Mouse (Mus musculus) stomach, postnatal 0 days (tissue): ENCODE results near the gene Ptpn5. TPM values are rescaled to one million over a fixed set of nuclear protein-coding genes. Genes with fewer than 3 reads are reported as not detected.
A peak's percentile ranks its signal among the peaks of the same experiment; 100 is the strongest.

Source experiments
- ATAC-seq: fragments of 200-750 bp; cut with Nextera tagmentation; 2 replicates; pipeline ENCODE4 v1.8.0; 2017; ENCODE audit not compliant: low FRiP score, low TSS enrichment
- DNase-seq: peaks from one replicate; pipeline ENCODE4 v3.0.0-alpha.2; 2016; ENCODE audit warnings: low spot score
- H3K27ac ChIP-seq: fragments of 300-500 bp; sonication (generic); replicated peaks from 2 replicates; pipeline ENCODE4 v1.5.1; 2014; ENCODE audit warnings: mild to moderate bottlenecking, control low read depth
- H3K27me3 ChIP-seq: fragments of 300-500 bp; sonication (generic); 2 replicates; pipeline ENCODE4 v1.6.1; 2014; ENCODE audit warnings: low read length; ENCODE audit not compliant: control insufficient read depth, insufficient read depth
- H3K36me3 ChIP-seq: fragments of 300-500 bp; sonication (generic); 2 replicates; pipeline ENCODE4 v1.6.1; 2014; ENCODE audit warnings: low read length, mixed read lengths; ENCODE audit not compliant: control insufficient read depth, insufficient read depth
- H3K4me1 ChIP-seq: fragments of 300-500 bp; sonication (generic); replicated peaks from 2 replicates; pipeline ENCODE4 v1.6.1; 2014; ENCODE audit warnings: antibody characterized with exemption; ENCODE audit not compliant: control insufficient read depth, insufficient read depth
- H3K4me2 ChIP-seq: fragments of 300-500 bp; sonication (generic); replicated peaks from 2 replicates; pipeline ENCODE4 v1.6.1; 2014; ENCODE audit warnings: low read depth, mild to moderate bottlenecking, control low read depth, moderate library complexity
- H3K4me3 ChIP-seq: fragments of 300-500 bp; sonication (generic); 2 replicates; pipeline ENCODE4 v1.5.1; 2014; ENCODE audit warnings: low read depth, low read length, control low read depth
- H3K9ac ChIP-seq: fragments of 300-500 bp; sonication (generic); 2 replicates; pipeline ENCODE4 v1.6.1; 2014; ENCODE audit warnings: mild to moderate bottlenecking, low read length, control low read depth, mixed read lengths
- H3K9me3 ChIP-seq: fragments of 300-500 bp; sonication (generic); 2 replicates; pipeline ENCODE4 v1.6.1; 2016; ENCODE audit warnings: low read length; ENCODE audit not compliant: control insufficient read depth
- CTCF ChIP-seq: IDR thresholded peaks from 2 replicates; pipeline ENCODE4 v1.5.1; 2016; ENCODE audit warnings: antibody characterized with exemption, low read depth, mild to moderate bottlenecking, moderate library complexity
- EP300 ChIP-seq: optimal IDR thresholded peaks from 2 replicates; pipeline ENCODE3; 2016; ENCODE audit warnings: antibody characterized with exemption
- WGBS: fragments of 180-500 bp; shearing (Covaris S2); extraction: QIAGEN DNeasy Blood & Tissue Kit; methylation state at CpG from one replicate; pipeline ENCODE4 v1.1.7; 2014; 5-methylcytosine and 5-hydroxymethylcytosine counted together
- polyA plus RNA-seq: library from polyadenylated mRNA; unstranded; fragments of >200 nt; fragmentation: Nextera tagmentation; extraction: Ambion mirVana; gene quantifications from 2 replicates; pipeline ENCODE4 v1.2.1, GENCODE M21; 2015

Gene Ptpn5
- polyA plus RNA-seq, 1 experiment from 2014 or later: 0.33 TPM

DNA sequence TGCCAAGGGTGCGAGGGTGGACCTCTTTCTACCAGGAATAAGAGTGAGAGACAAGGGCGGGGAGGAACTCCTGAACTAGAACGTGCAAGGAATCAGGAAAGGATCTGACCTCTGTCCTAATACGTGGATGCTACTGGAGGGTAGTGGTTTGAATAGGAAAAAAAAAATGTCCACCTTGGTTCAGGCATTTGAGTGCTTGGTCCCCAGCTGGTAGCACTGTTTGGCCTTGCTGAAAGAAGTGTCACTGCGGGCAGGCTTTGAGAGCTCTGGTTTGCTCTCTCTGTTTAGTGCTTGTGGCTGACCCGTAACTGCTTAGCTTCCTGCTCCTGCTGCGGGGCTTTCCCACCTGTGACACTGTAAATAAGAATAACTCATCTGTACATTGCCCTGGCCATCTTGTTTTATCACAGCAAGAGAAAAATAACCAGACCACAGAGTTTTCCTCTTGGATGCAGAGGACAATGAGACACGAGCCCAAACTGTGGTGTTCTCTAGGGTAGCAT lies 6.4 kb upstream of the Ptpn5 start:
- Histone ChIP-seq H3K9ac (no peak overlapping the region), H3K27me3 (no peaks in the 10 kb centered on the region), H3K4me2 (no peak overlapping the region), H3K4me3 (no peak overlapping the region), H3K4me1 (no peaks in the 10 kb centered on the region), H3K27ac (no peak overlapping the region), H3K9me3 (no peaks in the 10 kb centered on the region), H3K36me3 (no peaks in the 10 kb centered on the region)
- WGBS: 61% methylated on average over 8 of the region's 8 CpGs
- no peak for DNase-seq
- TF ChIP-seq EP300: no peak
- no peak for TF ChIP-seq CTCF
- ATAC-seq: no peak

DNA sequence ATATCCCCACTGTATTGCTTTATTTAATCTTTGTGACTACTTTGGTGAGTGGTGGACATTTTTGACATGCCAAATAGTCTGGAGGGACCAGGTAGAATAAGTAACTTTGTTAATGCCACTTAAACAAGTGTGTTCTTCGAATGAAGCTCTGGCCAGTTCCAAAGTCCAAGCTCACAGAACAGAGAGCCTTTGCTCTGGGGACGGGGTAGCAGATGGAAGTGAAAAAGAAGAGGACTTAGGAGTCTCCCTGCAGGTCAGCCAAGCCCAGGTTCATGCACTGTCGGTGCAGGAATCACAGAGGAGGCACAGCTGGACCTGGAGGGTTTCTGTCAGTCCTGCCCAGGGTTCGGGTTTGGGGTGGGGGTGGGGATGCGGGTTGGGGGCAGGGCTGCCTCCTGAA lies 1.1 kb upstream of the Ptpn5 start:
- Histone ChIP-seq H3K4me3 (no peak overlapping the region), H3K4me2 (no peak overlapping the region), H3K9me3 (no peaks in the 10 kb centered on the region), H3K9ac (no peak overlapping the region), H3K4me1 (peaks cover 4% of the 10 kb centered on the region; the same call in 1 of the 2 replicates), H3K36me3 (no peaks in the 10 kb centered on the region), H3K27ac (no peak overlapping the region), H3K27me3 (peaks cover 3% of the 10 kb centered on the region)
- 43% methylated on average over 5 of the region's 5 CpGs for WGBS
- TF ChIP-seq CTCF: no peak
- TF ChIP-seq EP300: no peak
- DNase-seq (no peak), ATAC-seq (no peak)

DNA sequence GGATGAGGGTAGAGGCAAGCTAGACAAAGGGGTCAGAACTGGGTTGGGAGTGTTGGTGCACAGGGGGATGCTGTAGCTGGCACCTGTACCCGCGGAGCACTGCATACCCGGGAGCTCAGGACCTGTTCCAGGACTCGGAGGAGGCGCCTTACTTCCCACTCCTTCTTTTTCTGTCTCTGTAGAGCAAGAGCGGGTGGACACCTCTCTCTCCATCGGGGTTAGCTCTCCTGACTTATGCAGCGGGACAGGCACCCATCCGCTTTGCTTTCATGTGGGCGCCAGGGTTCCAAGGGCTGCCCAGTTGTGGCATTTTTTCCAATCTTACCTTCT lies 588 bp downstream of the Ptpn5 start:
- Histone ChIP-seq H3K9ac (no peak overlapping the region), H3K9me3 (no peaks in the 10 kb centered on the region), H3K4me1 (peaks cover 4% of the 10 kb centered on the region; the same call in 1 of the 2 replicates), H3K27me3 (peaks cover 3% of the 10 kb centered on the region), H3K36me3 (no peaks in the 10 kb centered on the region), H3K27ac (no peak overlapping the region), H3K4me3 (peak overlapping the region; percentile 44), H3K4me2 (peak overlapping the region; percentile 86)
- under 1% methylated on average over 10 of the region's 10 CpGs for WGBS
- no peak for TF ChIP-seq CTCF
- TF ChIP-seq EP300: no peak
- ATAC-seq (peak; percentile 35; the same call in 1 of the 2 replicates), DNase-seq (no peak)

DNA sequence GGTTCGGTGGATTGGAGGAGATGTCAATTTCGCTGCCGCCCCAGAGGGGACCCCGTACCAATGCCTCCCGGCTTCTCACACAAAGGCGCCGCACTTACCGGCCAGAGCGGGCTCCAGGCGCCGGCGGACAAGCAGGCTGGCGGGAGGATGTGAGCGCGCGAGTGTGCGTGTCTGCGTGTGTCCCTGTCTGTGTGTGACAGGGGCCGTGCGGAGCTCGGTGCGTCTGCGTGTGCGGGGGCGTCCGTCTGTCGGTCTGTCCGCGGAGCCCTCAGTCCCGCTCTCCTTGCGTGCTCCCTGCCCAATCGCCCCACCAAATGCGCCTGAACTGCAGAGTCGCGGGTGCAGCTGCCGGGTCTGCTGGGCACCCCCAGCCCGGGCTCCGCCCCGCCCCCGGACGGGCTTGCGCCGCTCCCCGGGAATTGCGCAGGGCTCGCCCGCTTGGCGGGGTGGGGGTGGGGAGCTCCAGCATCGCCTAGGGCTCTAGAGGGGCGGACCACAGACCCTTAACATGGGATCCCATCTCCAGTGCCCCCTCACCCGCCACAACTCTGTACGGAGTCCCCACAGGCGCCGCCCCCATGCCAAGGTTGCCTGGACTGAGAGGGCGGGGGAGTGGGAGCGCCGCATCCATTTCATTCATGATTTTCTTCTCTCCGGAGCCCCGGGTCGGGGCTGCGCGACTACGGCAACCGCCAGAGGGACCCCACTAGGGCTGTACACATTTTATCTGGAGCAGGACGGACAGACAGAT lies 1.1 kb downstream of the Ptpn5 start:
- Histone ChIP-seq H3K9me3 (no peaks in the 10 kb centered on the region), H3K4me3 (peak overlapping the region; percentile 44), H3K27me3 (peaks cover 3% of the 10 kb centered on the region), H3K4me1 (peaks cover 4% of the 10 kb centered on the region; the same call in 1 of the 2 replicates), H3K36me3 (no peaks in the 10 kb centered on the region), H3K9ac (peak overlapping the region; percentile 31; the same call in 1 of the 2 replicates), H3K27ac (no peak overlapping the region), H3K4me2 (peak overlapping the region; percentile 86)
- TF ChIP-seq CTCF: peak; percentile 10; the same call in 1 of the 2 replicates
- no peak for TF ChIP-seq EP300
- DNase-seq (peak; percentile 15), ATAC-seq (peak; percentile 40)
- WGBS: under 1% methylated on average over 65 of the region's 65 CpGs

DNA sequence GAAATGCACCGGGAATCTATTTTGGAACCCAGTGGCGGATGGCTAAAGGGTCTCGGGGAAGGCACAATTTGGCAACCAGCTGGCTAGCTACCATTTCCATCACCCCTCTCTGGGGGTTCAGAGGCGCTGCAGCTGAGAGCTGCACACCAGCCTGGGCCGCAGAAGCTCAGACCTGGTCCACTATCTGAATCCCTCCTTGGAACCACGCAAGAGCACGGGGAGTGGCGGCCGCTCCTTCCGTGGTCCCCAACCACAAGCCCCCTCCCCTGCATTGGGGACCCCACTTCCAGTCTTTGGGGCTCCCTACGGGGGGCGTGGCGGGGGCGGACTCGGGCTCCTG lies 1.7 kb downstream of the Ptpn5 start:
- TF ChIP-seq EP300 (no peak), CTCF (no peak)
- H3K27me3 ChIP-seq: peaks cover 3% of the 10 kb centered on the region
- no peak for DNase-seq
- peak overlapping the region; percentile 44 for H3K4me3 ChIP-seq
- ATAC-seq: no peak
- H3K36me3 ChIP-seq: no peaks in the 10 kb centered on the region
- peak overlapping the region; percentile 31; the same call in 1 of the 2 replicates for H3K9ac ChIP-seq
- no peaks in the 10 kb centered on the region for H3K9me3 ChIP-seq
- H3K4me2 ChIP-seq: peak overlapping the region; percentile 86
- peaks cover 4% of the 10 kb centered on the region; the same call in 1 of the 2 replicates for H3K4me1 ChIP-seq
- no peak overlapping the region for H3K27ac ChIP-seq
- WGBS: 5% methylated on average over 15 of the region's 15 CpGs

DNA sequence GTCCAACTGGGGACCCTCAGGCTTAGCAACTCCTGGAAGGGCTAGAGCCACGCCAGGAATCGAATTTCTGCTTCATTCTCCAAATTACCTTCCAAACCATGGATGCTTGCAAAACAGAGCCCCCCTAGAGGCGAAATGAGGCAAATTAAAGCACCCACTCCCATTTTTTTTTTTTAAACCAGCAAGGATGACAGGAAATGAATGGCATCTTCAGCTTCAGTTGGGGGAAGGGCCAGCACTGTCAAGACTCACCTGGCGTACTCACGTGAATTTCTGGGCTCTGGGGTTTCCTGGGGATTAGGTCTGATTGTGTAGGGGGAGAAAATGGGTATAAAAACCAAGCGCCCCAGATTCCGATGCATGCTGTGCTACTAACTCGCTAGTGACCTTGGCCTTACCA lies 2.2 kb downstream of the Ptpn5 start:
- no peak overlapping the region for H3K27ac ChIP-seq
- DNase-seq: no peak
- TF ChIP-seq CTCF (no peak), EP300 (no peak)
- no peak overlapping the region for H3K4me3 ChIP-seq
- H3K4me2 ChIP-seq: no peak overlapping the region
- H3K9ac ChIP-seq: no peak overlapping the region
- H3K4me1 ChIP-seq: peaks cover 4% of the 10 kb centered on the region; the same call in 1 of the 2 replicates
- H3K9me3 ChIP-seq: no peaks in the 10 kb centered on the region
- 40% methylated on average over 8 of the region's 8 CpGs for WGBS
- H3K36me3 ChIP-seq: no peaks in the 10 kb centered on the region
- peaks cover 3% of the 10 kb centered on the region for H3K27me3 ChIP-seq
- no peak for ATAC-seq
